Mouse (Mus musculus): ENCODE results near the gene Scd2. TPM values are rescaled to one million over a fixed set of nuclear protein-coding genes. Genes with fewer than 3 reads are reported as not detected.
"Not testable (repeated sequence)": the region's sequence is repeated elsewhere in the genome, so short reads cannot be mapped to it uniquely, and the experiment has no call there.

The Scd2 gene
- 20.5 and 23.6 TPM in 2 replicates for polyA plus RNA-seq (2012; rRNA removed)

DNA sequence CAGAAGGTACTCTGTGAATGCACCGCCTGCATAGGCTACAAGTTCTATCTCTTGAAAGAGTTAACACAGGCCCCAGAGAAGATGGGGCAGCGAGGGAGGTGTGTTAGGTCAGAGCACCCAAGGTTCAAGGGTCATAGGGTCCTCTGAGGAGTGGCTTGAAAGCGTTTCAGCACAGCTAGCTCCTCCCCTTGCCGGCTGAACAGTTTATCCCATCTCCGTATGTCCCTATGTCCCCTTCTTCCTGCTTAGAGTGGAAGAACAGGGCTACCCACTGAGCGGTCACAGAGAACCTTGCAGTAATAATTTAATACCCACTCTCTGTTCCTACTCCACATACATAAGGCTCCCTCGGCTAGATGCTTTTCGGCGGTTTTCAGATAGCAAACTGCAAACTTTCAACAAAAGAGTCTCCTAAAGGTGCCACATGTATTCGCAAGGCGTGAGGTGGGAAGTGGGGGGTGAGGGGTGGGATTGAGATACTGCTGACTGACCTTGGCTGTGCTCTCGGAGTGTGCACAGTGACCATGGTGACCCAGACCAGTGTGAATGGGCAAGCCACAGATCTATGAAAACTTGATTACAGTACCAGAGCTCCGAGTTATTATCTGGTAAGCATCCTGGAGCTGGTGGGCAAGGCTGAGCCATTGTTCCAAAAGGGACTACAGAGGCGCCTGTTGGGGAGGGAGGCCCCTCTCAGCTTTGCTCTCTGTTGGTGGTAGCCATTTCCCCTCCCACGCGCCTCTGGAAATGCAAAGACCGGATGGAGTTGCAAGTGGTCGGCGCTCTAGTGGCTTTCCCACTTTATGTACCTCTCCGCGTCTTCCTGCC lies at the start of gene Scd2:
Gene Scd2 (plus strand): TSS at position 734 of the 828 bp plus-strand sequence.
- peaks cover 24% of the 10 kb centered on the region for H3K4me1 ChIP-seq (ENCODE audit: control insufficient read depth, insufficient read depth, insufficient read length, low read length)
- peak within 1 kb of the TSS; percentile 71 for H3K27ac ChIP-seq (ENCODE audit: insufficient read depth, low read depth, low read length)
- TF ChIP-seq CTCF (IDR thresholded peaks at IDR 0.05; ENCODE audit: extremely low read depth, insufficient read length, insufficient replicate concordance, low read depth, low read length), result no peak
- no peak for TF ChIP-seq POLR2A (IDR thresholded peaks at IDR 0.05; ENCODE audit: low read depth, low read length)
- no peaks in the 10 kb centered on the region for H3K27me3 ChIP-seq (ENCODE audit: control insufficient read depth, insufficient read depth, low read length)
- WGBS, result 6% methylated on average over 21 of the region's 21 CpGs
- H3K4me3 ChIP-seq (ENCODE audit: low read depth, low read length), result peak within 1 kb of the TSS; percentile 77
- peaks cover 9% of the 10 kb centered on the region for H3K36me3 ChIP-seq (ENCODE audit: control insufficient read depth, insufficient read depth, low read length)

DNA sequence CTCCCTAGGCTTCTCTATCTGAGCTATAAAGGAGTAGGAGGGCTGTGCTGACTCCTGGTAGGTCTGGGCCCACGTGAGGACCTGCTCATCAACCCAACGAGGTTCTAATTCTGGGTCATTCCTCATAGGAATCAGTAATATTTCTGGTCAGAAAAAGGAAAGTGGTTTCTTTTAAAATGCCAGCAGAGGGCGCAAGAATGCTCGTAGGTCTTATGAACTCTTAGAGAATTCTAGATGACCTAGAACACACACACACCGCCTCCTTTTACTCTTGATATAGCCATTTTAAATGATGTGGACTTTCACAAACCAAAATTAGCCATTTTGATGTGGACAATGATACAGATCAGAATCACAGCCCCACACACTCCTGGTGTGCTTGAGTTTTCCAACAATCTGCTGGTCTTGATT lies 47.7 kb upstream of the Scd2 start:
- Histone ChIP-seq H3K27ac (ENCODE audit: insufficient read depth, low read depth, low read length) (no peak overlapping the region), H3K4me1 (ENCODE audit: control insufficient read depth, insufficient read depth, insufficient read length, low read length) (peaks cover 7% of the 10 kb centered on the region), H3K4me3 (ENCODE audit: low read depth, low read length) (no peak overlapping the region), H3K36me3 (ENCODE audit: control insufficient read depth, insufficient read depth, low read length) (no peaks in the 10 kb centered on the region), H3K27me3 (ENCODE audit: control insufficient read depth, insufficient read depth, low read length) (no peaks in the 10 kb centered on the region)
- TF ChIP-seq CTCF (IDR thresholded peaks at IDR 0.05; ENCODE audit: extremely low read depth, insufficient read length, insufficient replicate concordance, low read depth, low read length) (peak; percentile 31; the same call in 1 of the 2 replicates), POLR2A (IDR thresholded peaks at IDR 0.05; ENCODE audit: low read depth, low read length) (no peak)
- under 1% methylated on average over 5 of the region's 5 CpGs for WGBS

- Histone ChIP-seq H3K27me3 (ENCODE audit: control insufficient read depth, insufficient read depth, low read length) (no peaks in the 10 kb centered on the region), H3K4me3 (ENCODE audit: low read depth, low read length) (no peak overlapping the region), H3K27ac (ENCODE audit: insufficient read depth, low read depth, low read length) (no peak overlapping the region), H3K4me1 (ENCODE audit: control insufficient read depth, insufficient read depth, insufficient read length, low read length) (peaks cover 7% of the 10 kb centered on the region), H3K36me3 (ENCODE audit: control insufficient read depth, insufficient read depth, low read length) (no peaks in the 10 kb centered on the region)
- WGBS, result 39% methylated on average over 11 of the region's 11 CpGs
- TF ChIP-seq POLR2A (IDR thresholded peaks at IDR 0.05; ENCODE audit: low read depth, low read length) (no peak), CTCF (IDR thresholded peaks at IDR 0.05; ENCODE audit: extremely low read depth, insufficient read length, insufficient replicate concordance, low read depth, low read length) (no peak)
Measured at GRCm38 (mm10) chr19:44246341-44246911, 47.0 kb upstream of the Scd2 start.

- 4% methylated on average over 25 of the region's 25 CpGs for WGBS
- H3K4me1 ChIP-seq (ENCODE audit: control insufficient read depth, insufficient read depth, insufficient read length, low read length), result peaks cover 7% of the 10 kb centered on the region
- no peaks in the 10 kb centered on the region for H3K27me3 ChIP-seq (ENCODE audit: control insufficient read depth, insufficient read depth, low read length)
- peak overlapping the region; percentile 48 for H3K27ac ChIP-seq (ENCODE audit: insufficient read depth, low read depth, low read length)
- H3K36me3 ChIP-seq (ENCODE audit: control insufficient read depth, insufficient read depth, low read length), result no peaks in the 10 kb centered on the region
- TF ChIP-seq POLR2A (IDR thresholded peaks at IDR 0.05; ENCODE audit: low read depth, low read length) (no peak), CTCF (IDR thresholded peaks at IDR 0.05; ENCODE audit: extremely low read depth, insufficient read length, insufficient replicate concordance, low read depth, low read length) (no peak)
- peak overlapping the region; percentile 50 for H3K4me3 ChIP-seq (ENCODE audit: low read depth, low read length)
Measured at GRCm38 (mm10) chr19:44247281-44248080, 46.0 kb upstream of the Scd2 start.

GRCm38 (mm10) chr19:44248081-44248853 lies 45.2 kb upstream of the Scd2 start:
- H3K27ac ChIP-seq (ENCODE audit: insufficient read depth, low read depth, low read length), result peak overlapping the region; percentile 78
- 1% methylated on average over 36 of the region's 36 CpGs for WGBS
- TF ChIP-seq POLR2A (IDR thresholded peaks at IDR 0.05; ENCODE audit: low read depth, low read length) (peak; percentile 34), CTCF (IDR thresholded peaks at IDR 0.05; ENCODE audit: extremely low read depth, insufficient read length, insufficient replicate concordance, low read depth, low read length) (no peak)
- no peaks in the 10 kb centered on the region for H3K36me3 ChIP-seq (ENCODE audit: control insufficient read depth, insufficient read depth, low read length)
- H3K27me3 ChIP-seq (ENCODE audit: control insufficient read depth, insufficient read depth, low read length), result no peaks in the 10 kb centered on the region
- H3K4me1 ChIP-seq (ENCODE audit: control insufficient read depth, insufficient read depth, insufficient read length, low read length), result peaks cover 7% of the 10 kb centered on the region
- H3K4me3 ChIP-seq (ENCODE audit: low read depth, low read length), result peak overlapping the region; percentile 50

DNA sequence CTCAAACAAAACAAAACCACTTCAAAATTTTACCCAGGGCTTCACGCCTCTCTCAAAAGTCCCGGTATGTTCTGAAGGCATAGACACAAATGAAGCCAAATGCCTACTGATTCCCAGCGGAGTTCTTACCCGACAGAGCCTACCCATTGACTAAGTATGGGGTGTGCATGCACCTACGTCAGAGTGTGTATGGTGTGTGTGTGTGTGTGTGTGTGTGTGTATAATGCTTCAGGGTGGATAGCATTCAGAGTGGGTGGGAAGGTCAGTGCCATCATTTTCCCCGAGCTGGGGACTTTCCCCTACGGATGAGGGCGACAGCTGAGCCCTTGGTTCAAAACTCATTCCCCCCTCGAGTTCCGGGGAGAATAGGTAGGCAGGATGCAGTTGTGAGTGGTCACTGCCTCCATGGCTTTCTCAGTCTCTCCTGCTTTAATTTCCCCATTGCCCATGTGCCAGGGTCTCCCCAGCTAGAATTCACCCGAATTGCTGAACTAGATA lies 44.6 kb upstream of the Scd2 start:
- Histone ChIP-seq H3K27ac (ENCODE audit: insufficient read depth, low read depth, low read length) (peak overlapping the region; percentile 78), H3K36me3 (ENCODE audit: control insufficient read depth, insufficient read depth, low read length) (no peaks in the 10 kb centered on the region), H3K4me1 (ENCODE audit: control insufficient read depth, insufficient read depth, insufficient read length, low read length) (peaks cover 7% of the 10 kb centered on the region), H3K27me3 (ENCODE audit: control insufficient read depth, insufficient read depth, low read length) (no peaks in the 10 kb centered on the region), H3K4me3 (ENCODE audit: low read depth, low read length) (no peak overlapping the region)
- WGBS, result 48% methylated on average over 11 of the region's 11 CpGs
- no peak for TF ChIP-seq POLR2A (IDR thresholded peaks at IDR 0.05; ENCODE audit: low read depth, low read length)

- 86% methylated on average over 6 of the region's 6 CpGs for WGBS
- not testable (repeated sequence) for H3K4me1 ChIP-seq (ENCODE audit: control insufficient read depth, insufficient read depth, insufficient read length, low read length); H3K27ac ChIP-seq (ENCODE audit: insufficient read depth, low read depth, low read length); H3K36me3 ChIP-seq (ENCODE audit: control insufficient read depth, insufficient read depth, low read length); H3K4me3 ChIP-seq (ENCODE audit: low read depth, low read length); H3K27me3 ChIP-seq (ENCODE audit: control insufficient read depth, insufficient read depth, low read length)
Measured at GRCm38 (mm10) chr19:44251138-44251537, 42.3 kb upstream of the Scd2 start.

Data from small intestine, adult 2 months (tissue).